Mouse (Mus musculus) midbrain, embryonic 16.5 days (tissue): ENCODE measurements around the gene Gm11937. TPM values are rescaled to one million over a fixed set of nuclear protein-coding genes. Genes with fewer than 3 reads are reported as not detected.
"Not testable (repeated sequence)": the region's sequence is repeated elsewhere in the genome, so short reads cannot be mapped to it uniquely, and the experiment has no call there.

Source experiments
- ATAC-seq: fragments of 200-750 bp; cut with Nextera tagmentation; 2 replicates; pipeline ENCODE4 v1.8.0; 2017; ENCODE audit warnings: moderate TSS enrichment
- H3K27ac ChIP-seq: fragments of 300-500 bp; sonication (generic); 2 replicates; pipeline ENCODE4 v1.5.1; 2014; ENCODE audit warnings: mild to moderate bottlenecking, low read length, mixed read lengths
- H3K27me3 ChIP-seq: fragments of 300-500 bp; sonication (generic); 2 replicates; pipeline ENCODE4 v1.6.1; 2014; ENCODE audit warnings: low read depth, low read length, mixed read lengths; ENCODE audit not compliant: control insufficient read depth, insufficient read depth
- H3K36me3 ChIP-seq: fragments of 300-500 bp; sonication (generic); 2 replicates; pipeline ENCODE4 v1.6.1; 2014; ENCODE audit warnings: mild to moderate bottlenecking, low read length, moderate library complexity, mixed read lengths; ENCODE audit not compliant: control insufficient read depth, insufficient read depth
- H3K4me1 ChIP-seq: fragments of 300-500 bp; sonication (generic); 2 replicates; pipeline ENCODE4 v1.6.1; 2014; ENCODE audit warnings: mild to moderate bottlenecking, low read length, mixed read lengths; ENCODE audit not compliant: control insufficient read depth, insufficient read depth
- H3K4me2 ChIP-seq: fragments of 300-500 bp; sonication (generic); 2 replicates; pipeline ENCODE4 v1.6.1; 2014; ENCODE audit warnings: mild to moderate bottlenecking, low read length, mixed read lengths
- H3K4me3 ChIP-seq: fragments of 300-500 bp; sonication (generic); 2 replicates; pipeline ENCODE4 v1.5.1; 2014; ENCODE audit warnings: low read depth, mild to moderate bottlenecking, low read length, moderate library complexity, mixed read lengths
- H3K9ac ChIP-seq: fragments of 300-500 bp; sonication (generic); 2 replicates; pipeline ENCODE4 v1.6.1; 2014; ENCODE audit warnings: low read depth, low read length, mixed read lengths
- H3K9me3 ChIP-seq: fragments of 300-500 bp; sonication (generic); replicated peaks from 2 replicates; pipeline ENCODE4 v1.6.1; 2014; ENCODE audit warnings: mild to moderate bottlenecking, low read length, mixed read lengths; ENCODE audit not compliant: control insufficient read depth, poor library complexity, severe bottlenecking
- WGBS: fragments of 180-500 bp; shearing (Covaris S2); extraction: QIAGEN DNeasy Blood & Tissue Kit; methylation state at CpG from one replicate; pipeline ENCODE4 v1.1.7; 2014; 5-methylcytosine and 5-hydroxymethylcytosine counted together
- polyA plus RNA-seq: library from polyadenylated mRNA; unstranded; fragments of >200 nt; fragmentation: Nextera tagmentation; extraction: Ambion mirVana; gene quantifications from 2 replicates; pipeline ENCODE4 v1.2.1, GENCODE M21; 2015

Gene Gm11937
- polyA plus RNA-seq, result not detected in 2 replicates

- not testable (repeated sequence) for H3K9ac ChIP-seq, H3K4me1 ChIP-seq, H3K4me3 ChIP-seq, H3K9me3 ChIP-seq, H3K27ac ChIP-seq, ATAC-seq, H3K36me3 ChIP-seq, H3K4me2 ChIP-seq, H3K27me3 ChIP-seq
- WGBS, result 77% methylated on average over 1 of the region's 2 CpGs
Measured at GRCm38 (mm10) chr11:99610089-99610488, at the start of gene Gm11937. Gene Gm11937 (minus strand): TSS chr11:99610189.

GRCm38 (mm10) chr11:99659256-99659655 lies 49.3 kb upstream of the Gm11937 start:
- no peaks in the 10 kb centered on the region for H3K9me3 ChIP-seq
- no peak for ATAC-seq
- no peaks in the 10 kb centered on the region for H3K4me1 ChIP-seq
- H3K27me3 ChIP-seq, result no peaks in the 10 kb centered on the region
- 87% methylated on average over 4 of the region's 4 CpGs for WGBS
- no peaks in the 10 kb centered on the region for H3K36me3 ChIP-seq
- H3K9ac ChIP-seq, result no peak overlapping the region
- H3K4me2 ChIP-seq, result no peak overlapping the region
- no peak overlapping the region for H3K27ac ChIP-seq
- H3K4me3 ChIP-seq, result no peak overlapping the region

- H3K4me1 ChIP-seq, H3K27ac ChIP-seq, H3K27me3 ChIP-seq, H3K9me3 ChIP-seq, H3K4me3 ChIP-seq, H3K4me2 ChIP-seq, H3K36me3 ChIP-seq, ATAC-seq, H3K9ac ChIP-seq: not testable (repeated sequence)
- WGBS, result 69% methylated on average over 10 of the region's 10 CpGs
Measured at GRCm38 (mm10) chr11:99658467-99659010, 48.5 kb upstream of the Gm11937 start, which contains the start of gene Gm11563. Gene Gm11563 (minus strand): TSS chr11:99658960.

DNA sequence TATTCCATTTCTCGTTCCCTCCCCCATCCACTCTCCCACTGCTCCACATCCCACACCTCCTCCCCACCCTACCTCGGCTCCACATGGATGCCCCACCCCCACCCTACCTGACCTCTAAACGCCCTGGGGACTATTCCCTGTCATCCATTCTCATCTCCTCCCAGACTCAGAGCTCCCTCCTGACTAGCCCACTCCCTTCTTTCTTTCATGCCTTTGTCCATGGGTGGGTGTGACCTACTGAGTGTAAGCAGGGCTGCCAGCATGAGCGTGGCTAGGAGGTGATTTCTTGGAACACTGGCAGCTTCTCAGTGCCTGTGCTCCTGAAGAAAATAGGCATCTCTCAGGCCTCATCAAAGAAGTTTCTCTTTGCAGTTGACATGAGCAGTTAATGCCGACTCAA lies 47.1 kb upstream of the Gm11937 start:
- no peak overlapping the region for H3K9ac ChIP-seq
- H3K4me2 ChIP-seq, result no peak overlapping the region
- no peaks in the 10 kb centered on the region for H3K27me3 ChIP-seq
- H3K9me3 ChIP-seq, result no peaks in the 10 kb centered on the region
- H3K4me3 ChIP-seq, result no peak overlapping the region
- H3K36me3 ChIP-seq, result no peaks in the 10 kb centered on the region
- H3K4me1 ChIP-seq, result no peaks in the 10 kb centered on the region
- 50% methylated on average over 5 of the region's 5 CpGs for WGBS
- H3K27ac ChIP-seq, result no peak overlapping the region
- no peak for ATAC-seq

DNA sequence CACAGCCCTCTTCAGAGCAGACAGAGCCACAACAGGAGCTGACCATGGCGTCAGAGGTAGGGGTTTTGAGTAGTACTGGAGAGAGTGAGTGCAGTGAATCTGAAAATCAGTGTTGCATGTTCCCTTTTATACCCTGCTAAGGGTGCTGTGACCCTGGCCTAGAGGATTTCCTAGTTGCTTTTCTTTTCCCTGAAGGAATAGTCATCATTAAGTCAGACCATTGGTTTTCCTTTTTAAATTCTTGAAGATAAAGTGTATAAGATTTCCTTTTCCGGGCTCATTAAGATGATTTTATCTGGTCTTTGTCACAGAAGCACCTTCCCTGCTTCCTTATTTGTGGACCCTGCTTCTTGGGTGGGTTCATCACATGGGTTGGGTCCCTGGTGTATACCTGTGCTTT lies 40.1 kb upstream of the Gm11937 start, which contains the start of gene Gm11555:
Gene Gm11555, minus strand, starts transcription at position 101 of the 400 bp plus-strand sequence.
- Histone ChIP-seq H3K4me1 (no peaks in the 10 kb centered on the region), H3K36me3 (no peaks in the 10 kb centered on the region), H3K9me3 (no peaks in the 10 kb centered on the region), H3K9ac (no peak within 1 kb of the TSS), H3K27me3 (no peaks in the 10 kb centered on the region), H3K4me2 (no peak within 1 kb of the TSS), H3K4me3 (no peak within 1 kb of the TSS), H3K27ac (no peak within 1 kb of the TSS)
- ATAC-seq, result no peak
- 83% methylated on average over 2 of the region's 2 CpGs for WGBS

DNA sequence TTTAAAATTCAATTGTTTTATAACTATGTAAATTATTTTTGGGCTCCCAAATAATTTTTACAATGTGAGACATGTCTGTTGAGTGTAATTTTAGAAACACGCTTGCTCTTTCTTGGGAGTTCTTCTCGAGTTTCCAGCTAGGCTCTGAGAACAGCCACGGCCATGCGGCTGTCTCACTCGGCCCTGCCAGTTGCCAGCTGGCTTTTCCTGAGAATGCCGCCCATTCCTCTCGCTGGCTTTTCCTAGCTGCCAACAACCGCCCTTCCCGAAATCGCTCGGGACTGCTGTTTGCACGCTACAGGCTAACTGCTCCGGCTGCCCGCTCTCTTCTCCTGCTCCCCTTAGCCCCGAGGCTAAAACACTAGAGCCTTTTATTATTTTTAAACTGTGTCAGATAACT lies 36.5 kb upstream of the Gm11937 start:
- ATAC-seq, result no peak
- no peak overlapping the region for H3K4me2 ChIP-seq
- H3K9me3 ChIP-seq, result no peaks in the 10 kb centered on the region
- no peak overlapping the region for H3K27ac ChIP-seq
- H3K27me3 ChIP-seq, result no peaks in the 10 kb centered on the region
- H3K9ac ChIP-seq, result no peak overlapping the region
- H3K36me3 ChIP-seq, result no peaks in the 10 kb centered on the region
- no peak overlapping the region for H3K4me3 ChIP-seq
- 92% methylated on average over 15 of the region's 15 CpGs for WGBS
- no peaks in the 10 kb centered on the region for H3K4me1 ChIP-seq

GRCm38 (mm10) chr11:99644351-99644750 lies 34.4 kb upstream of the Gm11937 start:
- Histone ChIP-seq H3K27me3 (no peaks in the 10 kb centered on the region), H3K9ac (no peak overlapping the region), H3K4me3 (no peak overlapping the region), H3K4me1 (no peaks in the 10 kb centered on the region), H3K9me3 (no peaks in the 10 kb centered on the region), H3K27ac (no peak overlapping the region), H3K36me3 (no peaks in the 10 kb centered on the region), H3K4me2 (no peak overlapping the region)
- ATAC-seq, result no peak
- 73% methylated on average over 3 of the region's 3 CpGs for WGBS

- H3K27ac ChIP-seq, H3K36me3 ChIP-seq, ATAC-seq, H3K27me3 ChIP-seq, H3K4me2 ChIP-seq, H3K9me3 ChIP-seq, H3K4me3 ChIP-seq, H3K9ac ChIP-seq, H3K4me1 ChIP-seq: not testable (repeated sequence)
- 84% methylated on average over 9 of the region's 9 CpGs for WGBS
Measured at GRCm38 (mm10) chr11:99643635-99644139, 33.7 kb upstream of the Gm11937 start, which contains the start of gene Krtap4-7. Gene Krtap4-7 (minus strand): TSS chr11:99644089.

GRCm38 (mm10) chr11:99640926-99641325 lies 30.9 kb upstream of the Gm11937 start:
- H3K27me3 ChIP-seq, result no peaks in the 10 kb centered on the region
- H3K27ac ChIP-seq, result no peak overlapping the region
- no peak overlapping the region for H3K4me2 ChIP-seq
- no peaks in the 10 kb centered on the region for H3K4me1 ChIP-seq
- 55% methylated on average over 1 of the region's 1 CpGs for WGBS
- H3K36me3 ChIP-seq, result no peaks in the 10 kb centered on the region
- ATAC-seq, result no peak
- no peaks in the 10 kb centered on the region for H3K9me3 ChIP-seq
- H3K9ac ChIP-seq, result no peak overlapping the region
- H3K4me3 ChIP-seq, result no peak overlapping the region
